Mouse (Mus musculus): Measurements from ENCODE around the gene Gltp.

DNA sequence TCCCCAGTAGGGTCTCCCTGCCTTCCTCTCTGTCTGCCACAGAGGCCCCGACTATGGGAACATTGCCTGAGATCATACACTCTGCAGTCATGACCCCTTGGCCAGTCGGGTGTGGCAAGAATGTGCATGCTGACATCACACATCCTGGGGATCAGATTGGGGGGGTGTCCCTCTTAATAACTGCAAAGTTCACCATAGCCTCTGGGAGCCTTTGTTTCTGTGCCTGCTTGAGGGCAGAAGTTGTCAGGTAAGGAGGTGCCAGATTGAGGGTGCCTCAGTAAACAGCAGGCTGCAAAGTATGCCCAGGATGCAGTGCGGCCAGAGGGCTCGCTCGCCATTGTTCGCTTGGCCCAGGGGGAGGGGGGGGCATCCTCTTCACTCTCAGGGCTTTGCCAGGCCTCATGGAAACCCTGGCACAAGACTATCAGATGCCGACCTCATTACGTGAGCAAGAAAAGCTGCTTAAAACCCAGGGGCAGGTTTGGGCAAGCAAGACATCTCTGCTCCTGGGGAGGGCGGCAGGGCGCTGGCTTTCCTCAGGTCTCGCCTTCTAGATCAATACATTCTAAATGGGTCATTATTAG lies 42.0 kb downstream of the Gltp start:
- TF ChIP-seq ZC3H11A (IDR thresholded peaks at IDR 0.05; ENCODE audit: borderline replicate concordance, low read depth, low read length) (no peak), ZNF384 (IDR thresholded peaks at IDR 0.05; ENCODE audit: low read depth, low read length) (no peak), HCFC1 (IDR thresholded peaks at IDR 0.05; ENCODE audit: borderline replicate concordance, insufficient read depth, low read length) (no peak)
